Mouse (Mus musculus) ovary, adult 2 months (tissue): Measurements from ENCODE around the gene Fnip2. TPM values are rescaled to one million over a fixed set of nuclear protein-coding genes. Genes with fewer than 3 reads are reported as not detected.

Source experiments
- polyA plus RNA-seq: library from polyadenylated mRNA; depleted of rRNA; stranded (reverse); fragments of >200 nt; gene quantifications from 2 replicates; pipeline ENCODE4 v1.2.3, GENCODE M21; 2012; rRNA removed

Gene Fnip2
- polyA plus RNA-seq = 3.7 and 5.0 TPM in 2 replicates

DNA sequence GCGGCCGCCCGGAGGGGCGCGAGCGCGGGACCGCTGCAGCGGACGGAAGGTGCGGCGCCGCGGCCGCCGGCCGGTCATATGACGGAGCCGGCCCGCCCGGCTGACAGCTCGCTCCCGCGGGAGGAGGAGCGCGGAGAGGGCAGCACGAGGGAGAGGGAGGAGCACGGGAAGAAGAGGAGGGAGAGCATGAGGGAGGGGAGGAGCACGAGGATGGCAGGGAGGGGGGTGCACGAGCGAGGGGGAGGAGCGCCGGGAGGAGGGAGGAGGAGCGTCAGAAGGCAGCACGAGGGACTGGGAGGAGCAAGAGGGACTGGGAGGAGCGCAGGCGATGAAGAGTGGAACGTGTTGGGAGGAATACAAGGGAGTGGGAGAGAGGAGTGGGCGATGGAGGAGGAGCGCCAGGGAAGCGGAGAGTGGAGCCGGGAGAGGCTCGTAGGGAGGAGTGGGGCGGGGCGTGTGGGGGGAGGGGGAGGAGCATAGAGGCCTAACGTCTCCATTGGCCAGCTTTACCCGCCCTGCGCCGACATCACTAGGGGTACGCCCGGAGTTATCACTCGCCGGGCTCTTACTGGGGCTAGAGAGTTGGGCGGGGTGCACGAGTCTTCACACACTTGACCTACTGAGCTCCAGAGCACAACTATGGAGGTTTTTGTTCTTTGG lies at the start of gene Fnip2:
Gene Fnip2 (minus strand): TSS at position 94 of the 660 bp plus-strand sequence.

DNA sequence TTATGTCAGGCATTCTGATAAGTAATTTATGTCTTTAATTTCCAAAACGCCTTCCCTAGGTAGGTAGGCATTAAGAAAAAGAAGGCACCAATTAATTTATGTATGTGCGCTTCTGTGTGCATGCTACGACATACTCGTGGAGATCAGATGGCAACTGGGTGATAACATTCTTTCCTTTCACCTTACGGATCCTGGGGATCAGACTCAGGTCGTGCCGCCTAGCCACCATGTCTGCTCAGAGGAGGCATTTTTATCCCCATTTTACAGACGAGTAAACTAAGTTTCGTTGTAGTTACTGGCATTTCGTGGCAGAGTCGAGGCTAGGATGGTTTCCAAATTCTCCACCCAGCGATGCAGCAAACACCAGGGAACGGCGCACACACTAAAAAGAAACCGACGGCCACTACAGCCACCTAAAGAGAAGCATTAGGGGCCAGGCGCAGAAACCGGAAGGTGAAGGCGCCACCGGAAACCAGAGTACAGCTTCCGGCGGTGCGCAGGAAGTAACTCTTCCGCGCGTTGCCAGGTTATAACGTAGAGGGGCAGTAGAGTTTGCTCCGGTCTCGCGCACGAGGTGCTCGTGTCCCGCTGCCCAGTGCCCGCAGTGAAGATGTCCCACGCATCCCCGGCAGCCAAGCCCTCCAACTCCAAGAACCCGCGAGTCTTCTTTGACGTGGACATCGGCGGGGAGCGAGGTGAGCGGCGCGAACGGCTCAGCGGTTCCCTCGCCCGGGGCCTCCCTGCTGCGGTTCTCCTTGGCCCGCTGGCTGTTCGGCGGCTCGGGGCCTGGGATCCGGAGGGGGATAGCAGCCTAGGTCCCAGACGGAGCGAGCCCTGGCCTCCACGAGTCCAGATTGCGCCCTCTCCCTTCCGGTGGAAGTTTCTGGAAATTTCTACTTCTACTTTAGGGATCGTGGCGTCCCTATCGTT lies 23.5 kb upstream of the Fnip2 start, which contains the start of gene Ppid:
Gene Ppid (plus strand): TSS at position 480 of the 930 bp plus-strand sequence.

Other genes starting within 250 kb of the Fnip2 start
- not detected in 2 replicates for gene Gm17359, start 231.1 kb downstream of the Fnip2 start, polyA plus RNA-seq
- gene Ppid, start 23.5 kb upstream of the Fnip2 start, polyA plus RNA-seq = 5.0 and 7.4 TPM in 2 replicates
- gene 4930579G24Rik, start 61.3 kb upstream of the Fnip2 start, polyA plus RNA-seq = 2.5 and 2.6 TPM in 2 replicates
- gene Etfdh, start 61.7 kb upstream of the Fnip2 start, polyA plus RNA-seq = 23.6 and 78.6 TPM in 2 replicates
- gene Rxfp1, start 170.1 kb upstream of the Fnip2 start, polyA plus RNA-seq = 4.8 and 5.5 TPM in 2 replicates